Mouse (Mus musculus) adrenal gland, adult 18-20 months (tissue): ENCODE data around the gene Tnxb. TPM values are rescaled to one million over a fixed set of nuclear protein-coding genes. Genes with fewer than 3 reads are reported as not detected.
A peak's percentile ranks its signal among the peaks of the same experiment; 100 is the strongest.

ENCODE experiments used
- DNase-seq, 2 experiments: peaks; one replicate each; pipeline ENCODE4 v3.0.0; 2021 to 2022; ENCODE audit warnings: low spot score in 2 of 2
- total RNA-seq, 2 experiments: library from RNA; stranded (reverse); gene quantifications; 1 replicate in 1 of 2; 2 replicates in 1 of 2; pipeline ENCODE4 v1.2.3; 2021

Tnxb gene
- total RNA-seq, 2 experiments from 2014 or later: 19.8 to 25.2 TPM

DNA sequence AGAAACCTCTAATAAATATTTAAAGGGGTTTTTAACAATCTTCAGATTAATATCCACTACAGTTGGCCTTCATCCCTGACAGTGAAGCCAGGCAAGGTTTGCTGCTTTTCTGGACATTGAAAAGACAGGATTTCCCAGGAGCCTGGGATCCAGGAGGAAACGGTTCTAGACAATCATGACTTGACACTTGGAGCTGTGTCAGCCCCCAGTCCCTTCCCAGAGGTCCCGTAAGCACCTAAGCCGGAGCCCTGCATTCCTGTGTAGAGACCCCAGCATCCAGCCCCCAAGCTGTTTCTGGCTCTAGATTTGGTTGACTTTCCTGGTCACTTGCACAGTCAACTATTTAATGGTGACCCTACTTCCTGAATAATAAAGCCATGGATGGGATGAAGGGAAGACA, 11.7 kb upstream of the Tnxb start:
- DNase-seq: no peak

DNA sequence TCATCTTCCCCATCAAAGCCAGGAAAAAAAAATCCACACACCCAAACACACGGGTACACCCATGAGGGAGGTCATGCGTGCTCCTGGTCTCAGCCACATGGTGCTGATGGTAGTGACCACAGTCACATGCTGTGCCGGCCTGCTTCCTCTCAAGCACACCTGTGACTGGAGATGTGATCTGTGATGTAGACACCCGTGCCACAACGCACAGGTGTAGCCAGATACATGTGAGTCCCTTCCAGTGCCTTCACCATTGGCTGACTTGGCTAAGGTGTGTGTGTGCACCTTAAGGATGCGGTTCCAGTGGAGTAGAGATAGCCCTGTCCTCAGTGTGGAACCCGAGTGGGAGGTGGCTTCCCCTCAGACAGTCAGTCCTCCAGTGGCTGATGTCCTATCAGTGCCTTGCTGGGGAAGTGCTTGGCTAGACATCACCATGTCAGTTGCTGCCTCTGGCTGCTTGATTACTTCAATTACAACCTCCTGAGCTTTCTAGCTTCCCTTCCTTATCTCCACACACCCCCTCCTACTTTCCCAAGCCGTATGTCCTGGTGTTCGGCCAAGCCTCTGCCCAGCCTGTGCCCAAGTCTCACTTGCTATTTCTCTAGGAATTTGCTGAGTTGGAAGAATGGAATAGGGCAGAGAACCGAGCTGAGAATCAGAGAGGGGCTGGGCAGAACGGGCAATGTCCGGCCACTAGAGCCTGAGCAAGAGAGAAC, 11.0 kb upstream of the Tnxb start:
- no peak for DNase-seq

DNA sequence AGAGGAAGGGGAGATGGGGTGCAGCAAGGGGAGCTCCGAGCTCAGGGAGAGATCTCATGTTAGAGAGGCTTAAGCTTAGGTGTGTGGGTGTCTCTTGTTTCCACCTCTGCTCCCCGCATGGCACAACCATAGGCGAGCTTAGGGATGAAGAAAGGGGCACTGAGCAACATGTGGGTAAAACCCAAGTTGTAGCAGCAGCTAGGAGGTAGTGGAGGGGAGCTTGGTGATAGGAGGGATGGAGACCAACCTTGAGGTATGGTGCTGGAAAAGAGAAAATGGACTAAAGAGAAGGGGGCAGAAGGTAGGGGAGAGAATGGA, 10.5 kb upstream of the Tnxb start:
- DNase-seq: no peak

DNA sequence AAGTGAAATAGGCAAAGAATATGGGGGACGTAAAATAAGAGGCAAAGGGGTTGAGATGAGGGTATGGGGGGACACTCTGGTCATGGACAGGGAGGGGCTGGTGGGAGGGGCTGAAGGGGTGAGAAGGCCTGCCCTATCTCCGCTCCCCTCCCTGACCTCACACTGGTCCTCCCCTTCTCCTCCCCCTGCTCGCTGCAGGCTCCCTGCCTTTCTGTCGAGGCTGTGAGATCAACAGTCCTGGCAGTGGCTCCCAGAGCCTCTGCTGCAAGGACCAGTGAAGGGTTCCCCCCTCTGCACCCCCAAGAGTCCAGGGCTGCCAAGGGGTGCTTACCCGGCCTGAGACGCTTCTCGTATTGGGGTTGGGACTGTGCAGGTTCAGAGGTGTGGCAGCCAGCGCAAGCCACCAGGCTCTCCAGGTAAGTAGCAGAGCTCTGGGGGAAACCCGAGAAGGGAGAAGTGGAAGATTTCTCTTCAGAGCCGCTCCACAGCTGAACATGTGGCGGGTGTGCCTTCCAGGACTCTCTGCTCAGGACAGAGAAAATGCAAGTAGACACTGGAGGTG, 10.0 kb upstream of the Tnxb start:
- no peak for DNase-seq

DNA sequence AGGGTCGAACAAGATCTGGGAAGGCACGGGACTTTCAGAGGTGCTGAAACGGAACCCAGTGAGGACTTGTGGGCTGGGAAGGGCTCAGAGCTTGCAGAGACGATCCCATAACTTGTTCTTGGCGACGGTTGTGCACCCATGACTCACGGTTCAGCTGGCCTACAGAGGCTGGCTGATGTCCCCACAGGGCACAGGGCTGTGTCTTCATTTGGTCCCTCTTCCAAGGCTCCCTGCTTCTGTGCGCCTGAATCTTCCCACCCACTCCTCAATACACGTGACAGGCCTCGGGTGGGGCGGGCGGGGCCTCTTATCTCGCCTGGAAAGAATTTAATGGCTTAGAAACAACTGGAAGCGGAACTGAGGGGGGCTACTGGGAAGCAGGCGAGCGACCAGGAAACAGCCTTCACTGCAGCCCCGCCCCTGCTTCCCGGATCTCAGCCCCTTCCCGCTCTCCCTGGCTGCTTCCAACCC, 9.2 kb upstream of the Tnxb start:
- no peak for DNase-seq

DNA sequence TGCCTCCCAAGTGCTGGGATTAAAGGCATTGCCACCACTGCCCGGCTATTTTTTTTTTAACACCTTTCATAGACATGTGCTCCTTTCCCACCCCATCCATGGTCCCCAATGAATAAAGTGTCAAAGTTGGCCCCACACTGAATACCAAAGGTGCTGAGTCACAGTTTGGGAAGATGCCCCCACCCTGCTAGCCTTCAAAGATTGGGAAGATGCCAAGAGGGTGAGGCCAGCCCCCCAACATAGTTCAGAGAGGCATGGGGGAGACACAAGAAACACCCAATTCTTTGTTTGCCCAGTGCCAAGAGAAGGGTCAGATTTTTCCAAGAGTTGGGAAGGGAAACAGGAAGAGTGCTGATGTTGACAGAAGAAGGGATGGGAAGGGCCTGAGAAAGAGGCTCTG, 7.9 kb upstream of the Tnxb start:
- no peak for DNase-seq

DNA sequence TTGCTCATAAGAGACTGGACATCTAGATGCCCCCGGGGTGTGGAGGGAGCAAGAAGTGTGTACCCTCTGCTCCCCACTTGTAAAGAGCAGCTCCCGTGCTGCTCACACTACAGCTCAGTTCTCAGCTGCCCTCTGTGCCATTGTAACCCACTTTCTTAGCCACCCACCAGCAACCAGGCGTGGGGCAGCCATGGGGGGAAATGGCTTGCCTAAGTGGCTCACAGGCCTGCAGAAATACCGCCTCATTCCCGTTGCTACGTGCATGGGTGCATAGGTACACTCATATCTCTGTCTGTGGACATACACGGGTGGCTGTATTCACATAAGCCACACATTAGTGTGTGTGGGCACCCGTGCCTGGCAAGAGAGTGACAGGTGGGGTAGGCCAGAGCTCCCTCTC, 7.4 kb upstream of the Tnxb start:
- DNase-seq: no peak

DNA sequence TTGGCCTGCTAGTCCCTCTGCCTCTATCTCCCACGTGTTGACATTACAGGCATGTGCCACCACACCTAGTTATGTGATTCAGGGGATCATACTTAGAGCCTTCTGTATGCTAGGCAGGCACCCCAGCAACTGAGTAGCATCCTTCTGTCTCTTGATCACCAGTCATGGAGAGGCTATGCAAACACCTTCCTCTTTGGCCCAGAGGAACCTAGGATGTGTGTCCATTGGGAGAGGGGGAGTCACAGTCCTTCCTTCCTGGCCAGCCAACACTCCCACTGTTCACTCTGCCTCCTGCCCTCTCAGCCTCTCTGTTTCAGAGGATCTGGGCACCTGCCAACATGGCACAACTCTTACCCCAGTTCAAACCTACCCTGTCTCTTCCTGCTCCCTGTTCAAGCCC, 6.8 kb upstream of the Tnxb start:
- DNase-seq: no peak

DNA sequence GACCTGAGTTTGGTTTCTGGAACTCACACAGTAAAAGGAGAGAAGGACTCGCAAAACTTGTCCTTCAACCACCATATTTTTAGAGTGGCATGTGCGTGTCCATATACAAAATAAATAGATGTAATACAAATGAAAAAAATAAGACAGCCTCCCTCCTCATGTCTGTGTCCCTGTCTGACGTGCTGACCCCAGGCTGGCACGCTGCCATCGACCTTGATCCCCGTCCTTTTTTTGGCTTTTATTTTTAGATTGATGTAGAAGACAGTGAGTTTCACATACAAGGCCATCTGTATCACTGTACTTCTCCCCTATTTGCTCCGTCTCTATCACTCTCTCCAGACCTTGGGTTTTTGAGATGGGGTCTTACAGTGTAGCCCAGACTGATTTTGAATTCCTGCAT, 5.9 kb upstream of the Tnxb start:
- no peak for DNase-seq

DNA sequence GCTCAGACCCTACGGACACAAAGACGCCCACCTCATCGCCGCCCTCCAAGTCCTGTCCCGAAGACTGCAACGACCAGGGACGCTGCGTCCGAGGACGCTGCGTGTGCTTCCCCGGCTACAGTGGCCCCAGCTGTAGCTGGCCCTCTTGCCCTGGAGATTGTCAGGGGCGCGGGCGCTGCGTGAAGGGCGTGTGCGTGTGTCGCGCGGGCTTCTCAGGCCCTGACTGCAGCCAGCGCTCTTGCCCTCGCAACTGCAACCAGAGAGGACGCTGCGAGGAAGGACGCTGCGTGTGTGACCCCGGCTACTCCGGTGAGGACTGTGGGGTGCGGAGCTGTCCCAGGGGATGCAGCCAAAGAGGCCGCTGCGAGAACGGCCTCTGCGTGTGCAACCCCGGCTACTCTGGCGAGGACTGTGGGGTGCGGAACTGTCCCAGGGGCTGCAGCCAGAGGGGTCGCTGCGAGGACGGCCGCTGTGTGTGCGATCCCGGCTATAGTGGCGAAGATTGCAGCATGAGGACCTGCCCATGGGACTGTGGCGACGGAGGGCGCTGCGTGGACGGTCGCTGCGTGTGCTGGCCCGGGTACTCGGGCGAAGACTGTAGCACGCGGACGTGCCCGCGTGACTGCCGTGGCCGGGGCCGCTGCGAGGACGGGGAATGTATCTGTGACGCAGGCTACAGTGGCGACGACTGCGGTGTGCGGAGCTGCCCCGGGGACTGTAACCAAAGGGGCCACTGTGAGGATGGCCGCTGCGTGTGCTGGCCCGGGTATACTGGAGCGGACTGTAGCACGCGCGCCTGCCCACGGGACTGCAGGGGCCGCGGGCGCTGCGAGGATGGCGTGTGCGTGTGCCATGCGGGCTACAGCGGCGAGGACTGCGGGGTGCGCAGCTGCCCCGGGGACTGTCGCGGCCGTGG, 1.1 kb downstream of the Tnxb start:
- DNase-seq: no peak

DNA sequence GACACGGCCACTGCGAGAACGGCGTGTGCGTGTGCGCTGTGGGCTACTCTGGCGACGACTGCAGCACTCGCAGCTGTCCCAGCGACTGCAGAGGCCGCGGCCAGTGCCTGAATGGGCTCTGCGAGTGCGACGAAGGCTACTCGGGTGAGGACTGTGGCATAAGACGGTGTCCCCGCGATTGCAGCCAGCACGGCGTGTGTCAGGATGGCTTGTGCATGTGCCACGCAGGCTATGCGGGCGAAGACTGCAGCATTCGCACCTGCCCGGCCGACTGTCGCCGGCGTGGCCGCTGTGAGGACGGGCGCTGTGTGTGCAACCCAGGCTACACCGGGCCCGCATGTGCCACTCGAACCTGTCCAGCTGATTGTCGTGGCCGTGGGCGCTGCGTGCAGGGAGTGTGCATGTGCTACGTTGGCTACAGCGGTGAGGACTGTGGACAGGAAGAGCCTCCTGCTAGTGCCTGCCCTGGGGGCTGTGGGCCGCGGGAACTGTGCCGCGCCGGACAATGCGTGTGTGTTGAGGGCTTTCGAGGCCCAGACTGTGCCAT, 2.0 kb downstream of the Tnxb start:
- DNase-seq: no peak

DNA sequence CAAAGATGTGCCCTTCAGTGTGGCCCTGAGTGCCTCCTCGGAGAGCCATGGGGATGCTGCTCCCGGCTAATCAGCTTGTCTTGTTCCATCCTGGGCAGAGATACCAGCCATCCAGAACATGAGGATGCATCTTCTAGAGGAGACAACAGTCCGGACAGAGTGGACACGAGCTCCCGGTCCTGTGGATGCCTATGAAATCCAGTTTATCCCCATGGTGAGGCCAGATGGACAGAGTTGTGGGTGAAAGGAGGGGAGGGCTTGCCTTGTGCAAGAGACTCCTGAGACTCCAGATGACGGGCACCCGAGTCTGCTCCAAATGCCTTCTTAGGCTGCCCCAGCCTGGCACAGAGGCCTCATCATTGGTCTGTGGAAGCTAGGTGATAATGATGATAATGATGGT, 2.8 kb downstream of the Tnxb start:
- DNase-seq: no peak

DNA sequence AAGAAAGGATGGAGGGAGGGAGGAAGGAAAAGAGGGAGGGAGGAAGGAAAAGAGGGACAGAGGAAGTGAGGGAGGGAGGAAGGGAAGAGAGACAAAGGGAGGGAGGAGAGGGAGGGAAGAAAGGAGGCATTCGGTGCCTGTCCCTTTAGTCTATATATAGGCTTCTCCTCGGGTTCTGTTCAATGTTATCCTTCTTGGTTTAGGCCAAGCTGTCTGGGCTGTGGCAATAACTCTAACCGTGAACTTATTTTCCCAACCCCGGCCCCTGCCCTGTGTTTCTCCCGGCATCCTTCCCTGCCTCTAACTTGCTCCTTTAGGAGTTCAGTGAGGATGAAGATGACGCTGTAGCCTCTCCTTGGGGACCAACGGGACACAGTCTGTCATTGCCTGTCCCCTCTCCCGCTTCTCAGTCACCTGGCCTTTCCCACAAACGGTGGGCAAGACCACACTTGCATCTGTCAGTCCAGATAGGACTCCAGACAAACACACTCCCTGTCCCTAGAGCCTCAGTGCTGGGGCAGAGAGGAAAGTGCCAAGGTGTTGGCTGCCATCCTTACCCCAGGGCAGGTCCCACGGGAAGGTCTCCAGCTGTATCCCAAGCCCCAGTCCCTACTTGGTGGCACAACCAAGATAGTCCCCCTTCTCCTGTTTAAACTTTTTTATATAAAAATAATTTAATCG, 4.3 kb downstream of the Tnxb start:
- DNase-seq: no peak

DNA sequence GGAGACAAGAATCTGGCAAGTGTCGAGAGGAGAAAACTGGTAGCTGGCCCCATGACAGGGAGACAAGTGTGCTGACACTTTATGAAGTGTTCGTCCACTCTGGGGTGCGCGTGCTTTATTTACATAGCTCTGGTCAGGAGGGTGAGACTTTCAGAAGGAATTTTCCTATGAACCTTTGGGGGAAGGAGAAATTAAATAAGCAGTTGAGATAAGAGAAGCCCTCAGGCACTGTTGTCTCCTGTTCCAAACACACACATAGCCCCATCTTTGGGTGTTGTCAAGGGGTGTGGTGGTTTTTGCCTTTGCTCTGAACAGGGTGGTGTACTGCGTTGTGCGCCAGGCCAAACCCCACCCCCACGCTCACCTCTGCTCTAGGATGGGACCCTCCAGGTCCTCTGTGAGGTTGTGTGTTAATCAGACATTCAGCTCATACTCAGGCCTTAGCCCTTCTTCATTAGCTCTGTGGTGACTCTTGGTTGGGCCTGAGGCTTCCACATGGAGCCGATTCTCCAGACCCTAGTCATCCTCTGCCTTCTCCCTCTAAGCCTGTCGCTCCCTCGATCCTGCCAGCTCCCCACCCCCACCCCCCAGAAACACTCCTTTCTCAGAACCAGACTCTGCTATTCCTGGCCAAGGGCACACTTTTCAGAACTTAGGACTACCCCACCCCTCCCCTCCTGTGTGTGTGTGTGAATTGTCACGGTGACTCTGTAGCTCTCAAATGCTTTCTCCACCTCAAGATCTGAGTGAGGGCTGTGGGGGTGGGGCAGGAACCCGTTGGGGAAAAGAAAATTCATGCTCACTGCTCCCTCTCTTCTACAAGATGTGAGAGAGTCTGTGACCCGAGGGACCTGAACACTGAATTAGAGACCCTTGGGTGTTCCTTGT, 5.1 kb downstream of the Tnxb start:
- DNase-seq: no peak

DNA sequence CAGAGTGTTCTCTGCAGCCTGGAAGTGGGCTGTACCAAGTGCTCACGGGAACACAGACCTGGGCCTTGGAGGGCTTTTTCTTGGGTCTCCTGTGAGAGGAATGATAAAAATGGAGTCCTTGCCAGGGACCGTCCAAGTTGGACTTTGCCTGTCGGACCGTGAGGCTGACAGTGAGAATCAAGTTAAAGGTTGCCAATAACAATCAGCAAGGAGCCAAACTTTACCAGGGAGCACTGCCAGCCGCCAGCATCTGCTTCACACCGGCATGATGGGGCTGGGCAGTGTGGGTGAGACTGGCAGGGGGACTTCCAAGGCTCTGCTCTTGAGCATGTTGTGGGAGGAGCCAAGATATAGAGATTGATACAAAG, 5.7 kb downstream of the Tnxb start:
- no peak for DNase-seq

DNA sequence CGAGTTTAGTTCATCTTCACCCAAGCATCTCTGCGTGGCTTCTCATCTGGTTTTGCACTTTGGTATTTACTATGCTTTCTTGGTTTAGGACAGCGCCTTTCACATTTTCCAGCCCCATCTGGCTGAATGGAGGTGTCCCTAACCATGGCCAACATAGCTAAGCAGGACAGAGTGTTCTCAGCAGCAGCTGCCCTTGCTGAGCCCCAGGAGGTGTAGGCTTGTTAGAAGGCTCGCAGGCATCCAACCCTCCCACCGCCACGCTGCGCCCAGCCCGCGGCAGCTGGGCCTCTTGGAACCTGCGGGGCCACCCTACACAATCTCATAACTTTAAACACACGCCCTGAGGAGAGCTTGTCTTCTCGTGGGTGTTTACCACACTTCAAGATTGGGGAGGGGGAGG, 6.3 kb downstream of the Tnxb start:
- DNase-seq: no peak

DNA sequence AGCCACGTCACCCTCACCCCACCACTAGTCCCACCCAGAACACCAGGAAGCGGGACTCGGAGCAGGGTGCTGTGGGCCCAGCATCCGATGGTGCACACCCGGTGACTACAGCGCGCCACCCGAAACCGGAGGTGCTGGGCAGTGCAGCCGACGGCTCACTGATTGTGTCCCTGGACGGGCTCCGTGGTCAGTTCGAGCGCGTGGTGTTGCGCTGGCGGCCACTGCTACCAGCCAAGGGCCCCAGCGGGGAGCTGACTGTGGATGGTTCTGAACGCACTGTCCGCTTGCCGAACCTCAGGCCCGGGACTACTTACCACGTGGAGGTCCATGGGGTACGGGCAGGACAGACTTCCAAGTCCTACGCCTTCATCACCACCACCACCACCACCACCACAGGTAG, 9.9 kb downstream of the Tnxb start:
- DNase-seq: no peak

DNA sequence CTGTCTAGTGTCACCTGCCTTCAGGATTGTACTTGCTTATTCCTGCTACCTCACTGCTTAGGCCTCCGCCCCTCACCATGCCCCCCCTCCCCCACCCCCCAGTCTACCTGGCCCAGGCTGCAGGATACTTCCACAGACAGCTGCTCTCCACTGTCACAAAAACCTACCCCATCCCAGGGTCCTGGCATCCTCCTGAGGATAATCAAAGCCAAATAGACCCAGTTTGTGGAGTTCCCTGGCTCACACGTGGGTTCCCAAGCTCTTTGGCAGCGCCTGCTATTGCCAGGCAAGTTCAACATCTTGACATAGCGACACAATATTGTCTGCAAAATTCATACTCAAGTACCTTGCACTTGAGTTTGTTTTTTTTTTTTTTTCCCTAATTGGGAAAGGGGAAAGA, 10.3 kb downstream of the Tnxb start:
- DNase-seq: no peak

DNA sequence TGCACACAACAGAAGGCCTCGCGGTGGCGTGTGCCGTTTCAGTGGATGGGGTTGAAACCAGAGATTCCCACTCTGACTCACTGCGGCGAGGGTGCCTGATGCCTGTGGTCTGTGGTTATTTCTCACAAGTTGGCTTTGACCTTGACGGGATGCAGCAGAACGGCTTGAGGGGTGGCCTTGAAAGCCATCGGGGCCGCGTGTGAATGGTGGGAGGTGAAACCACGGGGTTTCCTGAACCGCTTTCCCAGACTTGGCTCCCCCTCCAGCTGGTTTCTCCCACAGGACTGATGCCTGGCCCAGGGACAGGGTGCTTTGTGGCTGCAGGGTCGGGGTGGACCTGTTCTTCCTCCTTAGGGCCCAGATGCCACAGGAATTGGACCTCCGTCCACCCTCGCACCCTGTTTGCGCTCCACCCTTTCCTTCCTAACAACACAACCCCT, 10.8 kb downstream of the Tnxb start:
- DNase-seq: peak in 1 of 2 experiments; percentile 39

DNA sequence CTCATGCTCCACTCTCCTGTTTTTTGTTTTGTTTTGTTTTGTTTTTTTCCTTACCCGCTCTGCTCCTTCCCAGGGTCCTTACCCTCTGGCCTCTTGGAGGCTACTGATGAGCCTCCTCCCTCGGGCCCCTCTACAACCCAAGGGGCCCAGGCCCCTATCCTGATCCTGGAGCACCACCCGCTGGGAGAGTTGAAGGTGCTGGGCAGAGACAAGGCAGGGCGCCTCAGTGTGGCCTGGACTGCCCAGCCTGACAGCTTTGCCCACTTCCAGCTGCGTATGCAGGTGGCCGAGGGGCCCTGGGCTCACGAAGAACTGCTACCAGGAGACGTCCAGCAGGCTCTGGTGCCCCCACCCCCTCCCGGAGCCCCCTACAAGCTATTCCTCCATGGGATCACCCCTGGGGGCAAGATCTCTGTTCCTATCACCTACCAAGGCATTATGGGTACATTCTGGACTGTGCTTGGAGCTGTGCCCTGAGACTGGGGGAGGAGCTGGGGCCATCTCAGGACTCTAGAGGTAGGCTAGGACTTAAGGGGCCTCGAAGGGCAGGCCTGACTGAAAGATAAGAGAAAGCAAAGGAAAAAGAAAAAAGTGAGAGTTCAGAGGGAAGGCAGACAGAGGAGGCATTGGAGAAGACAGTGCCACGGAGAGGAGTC, 11.7 kb downstream of the Tnxb start:
- no peak for DNase-seq
